Mouse (Mus musculus): ENCODE measurements around the gene Col19a1. TPM values are rescaled to one million over a fixed set of nuclear protein-coding genes. Genes with fewer than 3 reads are reported as not detected.

Gene Col19a1
- total RNA-seq, 1 experiment = not detected

DNA sequence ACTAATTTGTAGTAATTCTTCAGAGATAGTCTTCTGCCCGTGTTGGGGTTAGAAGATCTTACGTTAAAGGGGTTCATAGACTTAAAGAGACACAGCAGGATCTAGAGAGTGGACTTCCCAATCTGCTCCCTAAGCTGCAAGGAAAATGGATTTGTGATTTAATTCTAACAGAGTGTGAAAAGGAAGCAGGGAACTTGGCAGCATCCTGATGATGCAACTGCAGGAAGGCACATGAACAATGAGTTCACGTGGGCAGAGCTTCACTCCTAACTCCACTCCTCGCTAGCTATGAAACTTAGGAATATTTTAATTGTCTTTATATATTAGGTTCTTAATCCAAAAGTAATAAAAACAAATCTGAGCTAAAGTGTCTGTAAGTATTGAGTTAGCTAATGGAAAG is 69.8 kb downstream of the Col19a1 start:
- no peaks in the 10 kb centered on the region for H3K4me1 ChIP-seq (ENCODE audit: control insufficient read depth in 2 of 2, insufficient read depth in 2 of 2, low read length in 2 of 2, poor library complexity in 1 of 2)
- in situ Hi-C loops (cut with MboI; ENCODE audit: low sequenced_read_pairs in 2 of 2, unreplicated experiment in 2 of 2) = no loop called here
- TF ChIP-seq ZC3H11A (IDR thresholded peaks at IDR 0.05; ENCODE audit: borderline replicate concordance, low read depth, low read length) = no peak
- no peak for TF ChIP-seq ZNF384 (IDR thresholded peaks at IDR 0.05; ENCODE audit: low read depth, low read length)
- TF ChIP-seq CHD2 (IDR thresholded peaks at IDR 0.05; ENCODE audit: low read depth, low read length) = no peak
- TF ChIP-seq MAFK (IDR thresholded peaks at IDR 0.05; ENCODE audit: insufficient read depth, low read depth, low read length) = no peak
- no peak for TF ChIP-seq HCFC1 (IDR thresholded peaks at IDR 0.05; ENCODE audit: borderline replicate concordance, insufficient read depth, low read length)
- no peaks in the 10 kb centered on the region for H3K9me3 ChIP-seq (ENCODE audit: control insufficient read depth, insufficient read depth, low read depth, low read length)
- DNase-seq (ENCODE audit: low read depth, low spot score) = no peak
- H3K9ac ChIP-seq (ENCODE audit: insufficient read depth, low read depth, low read length, poor library complexity, severe bottlenecking) = no peak overlapping the region
- no peaks in the 10 kb centered on the region for H3K36me3 ChIP-seq (ENCODE audit: control insufficient read depth, insufficient read depth, low read length, poor library complexity, severe bottlenecking)
- no peak overlapping the region for H3K4me3 ChIP-seq (ENCODE audit: insufficient read depth in 1 of 2, low read depth in 1 of 2, low read length in 2 of 2, poor library complexity in 1 of 2, severe bottlenecking in 1 of 2)
- no peak overlapping the region for H3K27ac ChIP-seq (ENCODE audit: insufficient read depth, low read depth, low read length, poor library complexity, severe bottlenecking)

DNA sequence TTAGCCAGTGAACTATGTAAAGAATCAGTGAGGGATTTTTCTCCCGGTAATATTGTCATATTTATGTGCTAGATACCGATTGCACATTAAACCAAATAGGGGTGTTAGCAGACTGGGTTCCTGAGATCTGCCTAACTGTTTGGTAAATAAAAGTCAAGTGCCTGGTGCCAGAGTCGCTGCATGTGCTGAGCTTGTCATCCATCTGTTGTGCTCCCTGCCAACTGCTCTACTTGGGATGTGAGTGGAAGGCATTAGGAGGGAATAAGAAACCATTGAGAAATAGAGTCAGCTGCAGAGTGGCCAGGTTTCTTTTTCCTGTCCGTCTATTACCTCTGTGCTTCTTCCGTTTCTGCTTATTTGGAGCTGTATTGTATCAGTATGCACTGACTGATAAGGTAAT is 71.9 kb downstream of the Col19a1 start:
- no peak overlapping the region for H3K27ac ChIP-seq (ENCODE audit: insufficient read depth, low read depth, low read length, poor library complexity, severe bottlenecking)
- no peaks in the 10 kb centered on the region for H3K36me3 ChIP-seq (ENCODE audit: control insufficient read depth, insufficient read depth, low read length, poor library complexity, severe bottlenecking)
- H3K9me3 ChIP-seq (ENCODE audit: control insufficient read depth, insufficient read depth, low read depth, low read length) = no peaks in the 10 kb centered on the region
- H3K4me1 ChIP-seq (ENCODE audit: control insufficient read depth in 2 of 2, insufficient read depth in 2 of 2, low read length in 2 of 2, poor library complexity in 1 of 2) = no peaks in the 10 kb centered on the region
- in situ Hi-C loops (cut with MboI; ENCODE audit: low sequenced_read_pairs in 2 of 2, unreplicated experiment in 2 of 2) = no loop called here
- no peak for DNase-seq (ENCODE audit: low read depth, low spot score)
- H3K4me3 ChIP-seq (ENCODE audit: insufficient read depth in 1 of 2, low read depth in 1 of 2, low read length in 2 of 2, poor library complexity in 1 of 2, severe bottlenecking in 1 of 2) = no peak overlapping the region
- TF ChIP-seq MAFK (IDR thresholded peaks at IDR 0.05; ENCODE audit: insufficient read depth, low read depth, low read length) = no peak
- no peak for TF ChIP-seq HCFC1 (IDR thresholded peaks at IDR 0.05; ENCODE audit: borderline replicate concordance, insufficient read depth, low read length)
- H3K9ac ChIP-seq (ENCODE audit: insufficient read depth, low read depth, low read length, poor library complexity, severe bottlenecking) = no peak overlapping the region

- no peaks in the 10 kb centered on the region for H3K9me3 ChIP-seq (ENCODE audit: control insufficient read depth, insufficient read depth, low read depth, low read length)
- no peak for TF ChIP-seq MAFK (IDR thresholded peaks at IDR 0.05; ENCODE audit: insufficient read depth, low read depth, low read length)
- TF ChIP-seq ZC3H11A (IDR thresholded peaks at IDR 0.05; ENCODE audit: borderline replicate concordance, low read depth, low read length) = no peak
- no peak for TF ChIP-seq ZNF384 (IDR thresholded peaks at IDR 0.05; ENCODE audit: low read depth, low read length)
- no peak for TF ChIP-seq CHD2 (IDR thresholded peaks at IDR 0.05; ENCODE audit: low read depth, low read length)
- no peak for TF ChIP-seq HCFC1 (IDR thresholded peaks at IDR 0.05; ENCODE audit: borderline replicate concordance, insufficient read depth, low read length)
- in situ Hi-C loops (cut with MboI; ENCODE audit: low sequenced_read_pairs in 2 of 2, unreplicated experiment in 2 of 2) = no loop called here
- H3K4me3 ChIP-seq (ENCODE audit: insufficient read depth in 1 of 2, low read depth in 1 of 2, low read length in 2 of 2, poor library complexity in 1 of 2, severe bottlenecking in 1 of 2) = no peak overlapping the region
- no peaks in the 10 kb centered on the region for H3K36me3 ChIP-seq (ENCODE audit: control insufficient read depth, insufficient read depth, low read length, poor library complexity, severe bottlenecking)
- H3K4me1 ChIP-seq (ENCODE audit: control insufficient read depth in 2 of 2, insufficient read depth in 2 of 2, low read length in 2 of 2, poor library complexity in 1 of 2) = no peaks in the 10 kb centered on the region
- H3K9ac ChIP-seq (ENCODE audit: insufficient read depth, low read depth, low read length, poor library complexity, severe bottlenecking) = no peak overlapping the region
- no peak for DNase-seq (ENCODE audit: low read depth, low spot score)
- no peak overlapping the region for H3K27ac ChIP-seq (ENCODE audit: insufficient read depth, low read depth, low read length, poor library complexity, severe bottlenecking)
Measured at GRCm38 (mm10) chr1:24511536-24511935, 75.7 kb downstream of the Col19a1 start.

DNA sequence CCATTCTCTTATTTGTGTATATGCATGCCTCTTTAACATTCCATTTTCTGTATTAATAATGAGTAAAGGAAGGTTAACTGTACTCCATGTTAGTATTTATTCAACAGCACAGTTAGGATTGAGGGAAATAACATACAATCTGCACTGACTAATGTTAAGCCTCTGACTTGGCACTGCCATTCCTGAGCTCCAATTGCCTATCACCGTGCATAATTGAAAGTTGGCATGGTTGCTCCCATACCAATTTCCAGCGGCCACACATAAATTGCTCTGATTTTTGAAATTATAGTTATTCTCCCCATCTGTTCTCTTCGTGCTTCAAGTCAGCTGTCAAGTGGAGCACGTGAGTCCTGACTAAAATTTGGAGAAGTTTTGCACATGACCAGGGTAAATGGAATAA is 91.9 kb downstream of the Col19a1 start:
- Histone ChIP-seq H3K27ac (ENCODE audit: insufficient read depth, low read depth, low read length, poor library complexity, severe bottlenecking) (no peak overlapping the region), H3K9me3 (ENCODE audit: control insufficient read depth, insufficient read depth, low read depth, low read length) (no peaks in the 10 kb centered on the region), H3K4me3 (ENCODE audit: insufficient read depth in 1 of 2, low read depth in 1 of 2, low read length in 2 of 2, poor library complexity in 1 of 2, severe bottlenecking in 1 of 2) (no peak overlapping the region), H3K9ac (ENCODE audit: insufficient read depth, low read depth, low read length, poor library complexity, severe bottlenecking) (no peak overlapping the region), H3K4me1 (ENCODE audit: control insufficient read depth in 2 of 2, insufficient read depth in 2 of 2, low read length in 2 of 2, poor library complexity in 1 of 2) (no peaks in the 10 kb centered on the region), H3K36me3 (ENCODE audit: control insufficient read depth, insufficient read depth, low read length, poor library complexity, severe bottlenecking) (no peaks in the 10 kb centered on the region)
- in situ Hi-C loops (cut with MboI; ENCODE audit: low sequenced_read_pairs in 2 of 2, unreplicated experiment in 2 of 2) = no loop called here
- no peak for DNase-seq (ENCODE audit: low read depth, low spot score)
- TF ChIP-seq CHD2 (IDR thresholded peaks at IDR 0.05; ENCODE audit: low read depth, low read length) = no peak
- no peak for TF ChIP-seq MAFK (IDR thresholded peaks at IDR 0.05; ENCODE audit: insufficient read depth, low read depth, low read length)
- no peak for TF ChIP-seq ZNF384 (IDR thresholded peaks at IDR 0.05; ENCODE audit: low read depth, low read length)
- TF ChIP-seq HCFC1 (IDR thresholded peaks at IDR 0.05; ENCODE audit: borderline replicate concordance, insufficient read depth, low read length) = no peak
- no peak for TF ChIP-seq ZC3H11A (IDR thresholded peaks at IDR 0.05; ENCODE audit: borderline replicate concordance, low read depth, low read length)

DNA sequence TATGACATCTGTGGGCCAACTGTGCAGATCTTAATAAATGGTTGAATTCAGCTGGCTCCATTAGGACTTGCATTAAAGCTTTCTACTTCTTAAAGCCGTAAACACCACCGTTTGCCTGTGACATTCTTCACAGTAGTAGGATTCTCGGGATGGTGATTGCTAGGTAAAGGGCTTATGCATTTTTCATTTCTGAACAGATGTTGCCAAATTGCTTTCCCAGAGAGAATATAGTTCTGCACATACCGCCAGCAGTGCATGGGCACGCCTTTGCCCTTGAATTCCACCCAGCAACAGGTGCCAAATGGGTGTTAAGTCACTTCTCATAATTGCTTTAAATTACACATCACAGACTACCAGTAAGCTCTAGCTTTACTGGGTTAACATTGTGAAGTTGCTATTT is 103.1 kb downstream of the Col19a1 start:
- H3K9me3 ChIP-seq (ENCODE audit: control insufficient read depth, insufficient read depth, low read depth, low read length) = no peaks in the 10 kb centered on the region
- H3K36me3 ChIP-seq (ENCODE audit: control insufficient read depth, insufficient read depth, low read length, poor library complexity, severe bottlenecking) = no peaks in the 10 kb centered on the region
- no peak overlapping the region for H3K9ac ChIP-seq (ENCODE audit: insufficient read depth, low read depth, low read length, poor library complexity, severe bottlenecking)
- no peak for DNase-seq (ENCODE audit: low read depth, low spot score)
- no peak overlapping the region for H3K4me3 ChIP-seq (ENCODE audit: insufficient read depth in 1 of 2, low read depth in 1 of 2, low read length in 2 of 2, poor library complexity in 1 of 2, severe bottlenecking in 1 of 2)
- in situ Hi-C loops (cut with MboI; ENCODE audit: low sequenced_read_pairs in 2 of 2, unreplicated experiment in 2 of 2) = no loop called here
- no peaks in the 10 kb centered on the region for H3K4me1 ChIP-seq (ENCODE audit: control insufficient read depth in 2 of 2, insufficient read depth in 2 of 2, low read length in 2 of 2, poor library complexity in 1 of 2)
- no peak overlapping the region for H3K27ac ChIP-seq (ENCODE audit: insufficient read depth, low read depth, low read length, poor library complexity, severe bottlenecking)
- TF ChIP-seq MAFK (IDR thresholded peaks at IDR 0.05; ENCODE audit: insufficient read depth, low read depth, low read length) (no peak), ZNF384 (IDR thresholded peaks at IDR 0.05; ENCODE audit: low read depth, low read length) (no peak), ZC3H11A (IDR thresholded peaks at IDR 0.05; ENCODE audit: borderline replicate concordance, low read depth, low read length) (no peak), HCFC1 (IDR thresholded peaks at IDR 0.05; ENCODE audit: borderline replicate concordance, insufficient read depth, low read length) (no peak), CHD2 (IDR thresholded peaks at IDR 0.05; ENCODE audit: low read depth, low read length) (no peak)

All from ES-E14 (cell line).